Mouse (Mus musculus) liver (tissue): ENCODE results near the gene Gtf3c2.

Experiments used
- DNase-seq: peaks from one replicate; pipeline ENCODE4 v3.0.0-alpha.2; 2020; ENCODE audit warnings: mixed read lengths

Gene Gtf3c2

DNA sequence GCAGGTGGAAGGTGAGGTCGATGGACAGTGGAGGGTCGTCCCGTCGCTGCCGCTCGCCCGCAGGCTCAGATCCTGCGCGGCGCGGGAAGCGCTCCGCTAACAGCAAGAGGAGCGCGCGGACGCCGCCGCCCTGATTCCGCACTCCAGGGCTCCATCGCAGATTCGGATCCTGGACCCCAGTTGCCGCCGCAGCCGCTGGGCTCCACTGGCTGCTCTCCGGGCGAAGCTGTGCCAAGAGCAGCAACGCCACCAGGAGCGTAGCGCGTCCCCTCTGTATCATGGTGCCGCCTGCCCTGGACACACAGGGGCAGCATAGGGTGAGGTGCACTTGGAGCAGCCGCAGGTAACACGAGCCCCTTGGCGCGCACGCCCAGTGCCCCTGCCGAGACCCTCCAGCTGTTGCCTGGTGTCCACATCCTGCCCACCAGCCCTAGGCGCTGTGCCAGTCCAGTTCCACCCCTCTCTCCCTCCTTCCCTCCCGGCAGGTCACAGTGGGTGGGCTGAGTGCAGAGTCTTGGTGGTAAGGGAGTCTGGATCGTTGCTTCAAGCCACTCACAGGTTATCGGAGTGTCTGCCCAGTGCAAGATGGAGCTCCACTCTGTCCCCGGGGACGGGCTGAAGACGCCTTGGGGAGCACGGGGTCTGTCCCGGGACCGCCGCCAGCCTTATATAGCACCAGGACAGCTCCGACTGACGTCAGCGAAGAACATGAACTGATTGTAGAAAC lies 41.5 kb downstream of the Gtf3c2 start, which contains the start of gene Ucn:
Gene Ucn, minus strand, starts transcription at position 589 of the 727 bp plus-strand sequence.
- DNase-seq: no peak

DNA sequence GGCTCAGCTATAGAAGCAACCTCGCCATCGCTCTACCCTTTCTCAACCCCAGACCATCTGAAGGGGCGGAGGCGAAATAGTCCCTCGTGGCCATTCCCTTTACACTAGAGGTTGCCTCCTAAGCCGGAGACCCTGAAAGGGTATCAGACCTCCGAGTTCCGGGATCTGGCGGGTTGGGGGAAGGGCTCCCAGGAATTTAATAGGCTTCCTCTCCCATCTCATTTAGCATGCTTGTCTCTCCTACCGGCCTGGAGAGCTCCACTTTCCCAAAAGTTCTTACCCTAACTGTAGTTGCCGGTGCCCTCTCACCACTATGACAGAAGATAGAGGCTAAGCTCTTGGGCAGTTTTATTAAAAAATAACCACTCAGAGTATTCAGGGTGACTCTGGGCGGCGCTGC lies 42.3 kb downstream of the Gtf3c2 start:
- DNase-seq: no peak

DNA sequence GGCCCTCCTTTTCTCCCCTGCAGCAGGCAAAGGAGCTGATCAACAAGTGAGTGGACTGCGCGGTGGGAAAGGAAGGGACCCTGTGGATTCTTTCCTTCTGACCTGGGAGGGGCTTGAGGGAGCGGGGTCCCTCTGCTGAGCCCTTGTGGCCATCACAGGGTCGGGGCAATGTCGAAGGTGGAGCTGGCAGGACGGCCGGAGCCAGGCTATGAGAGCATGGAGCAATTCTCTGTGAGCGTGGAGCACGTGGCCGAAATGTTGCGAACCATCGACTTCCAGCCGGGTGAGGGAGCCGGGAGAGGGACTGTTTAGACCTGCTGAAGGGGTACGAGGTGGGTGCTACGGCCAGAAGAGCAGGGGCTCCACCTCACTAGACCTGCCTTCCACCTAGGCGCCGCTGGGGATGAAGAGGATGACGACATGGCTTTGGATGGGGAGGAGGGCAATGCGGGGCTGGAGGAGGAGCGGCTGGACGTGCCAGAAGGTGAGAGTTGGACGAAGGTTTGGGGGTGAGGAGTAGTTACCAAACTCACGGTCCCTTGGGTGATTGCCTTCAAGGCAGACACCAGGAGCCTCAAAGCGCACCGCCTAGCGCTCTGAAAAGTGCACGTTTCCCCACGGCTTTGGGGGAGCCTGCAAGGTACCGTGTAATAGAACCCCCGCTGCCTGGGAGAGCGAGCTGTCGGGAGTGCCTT lies 43.1 kb downstream of the Gtf3c2 start:
- DNase-seq: no peak

DNA sequence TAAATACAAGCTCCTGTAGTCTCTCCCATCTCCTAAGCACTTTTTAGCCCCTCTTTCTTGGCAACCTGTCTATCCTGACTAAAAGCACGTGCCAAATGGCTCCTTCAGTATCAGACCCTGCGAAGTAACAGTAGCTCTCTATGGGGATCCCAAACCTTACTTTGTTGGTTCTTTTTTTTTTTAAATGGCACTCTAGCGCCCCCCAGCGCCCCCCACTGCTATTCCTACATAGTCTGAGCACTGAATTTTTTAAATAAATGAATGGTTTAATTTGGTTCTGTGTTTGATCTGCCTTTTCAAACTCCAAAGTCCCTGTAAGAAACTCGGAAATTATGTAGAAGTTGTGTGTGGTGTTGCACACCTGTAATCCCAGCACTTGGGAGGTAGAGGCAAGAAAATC lies 53.9 kb downstream of the Gtf3c2 start:
- no peak for DNase-seq

DNA sequence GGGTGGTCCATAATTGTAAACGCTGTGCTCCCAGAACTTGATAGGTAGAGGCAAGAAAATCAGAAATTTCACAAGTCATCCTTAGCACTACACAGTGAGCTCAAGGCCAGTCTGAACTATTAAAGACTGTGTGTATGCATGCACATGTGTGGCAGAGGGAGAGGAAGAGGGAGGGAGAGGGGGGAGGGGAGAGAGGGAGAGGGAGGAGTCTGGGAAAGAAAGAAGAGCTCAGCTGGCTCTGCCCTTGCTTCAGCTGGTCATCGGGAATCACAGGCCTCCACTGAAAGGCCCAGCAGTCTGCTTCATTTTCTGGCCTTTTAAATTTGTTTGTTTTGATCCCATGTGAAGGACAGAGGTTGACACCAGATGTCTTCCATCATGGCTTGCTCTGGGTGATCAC lies 56.5 kb downstream of the Gtf3c2 start:
- no peak for DNase-seq

DNA sequence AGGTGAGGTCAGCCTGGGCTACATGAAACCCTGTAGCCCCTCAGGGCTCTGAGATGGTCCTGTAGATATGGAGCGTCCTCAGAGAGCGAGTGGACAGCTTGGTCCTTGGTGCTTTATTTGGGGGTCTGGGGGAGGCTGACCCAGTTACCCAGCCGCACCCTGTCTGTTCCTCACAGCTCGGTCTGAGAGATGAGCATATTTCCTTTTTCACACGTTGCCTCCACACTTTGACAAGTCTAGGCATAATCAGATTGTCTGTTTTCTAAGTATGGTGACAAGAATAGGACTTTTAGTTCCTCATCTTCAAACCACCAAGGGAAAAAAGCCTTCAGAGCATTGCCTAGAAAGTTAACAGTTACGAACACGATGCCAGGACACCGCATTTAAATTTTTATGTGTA lies 58.8 kb downstream of the Gtf3c2 start:
- no peak for DNase-seq

DNA sequence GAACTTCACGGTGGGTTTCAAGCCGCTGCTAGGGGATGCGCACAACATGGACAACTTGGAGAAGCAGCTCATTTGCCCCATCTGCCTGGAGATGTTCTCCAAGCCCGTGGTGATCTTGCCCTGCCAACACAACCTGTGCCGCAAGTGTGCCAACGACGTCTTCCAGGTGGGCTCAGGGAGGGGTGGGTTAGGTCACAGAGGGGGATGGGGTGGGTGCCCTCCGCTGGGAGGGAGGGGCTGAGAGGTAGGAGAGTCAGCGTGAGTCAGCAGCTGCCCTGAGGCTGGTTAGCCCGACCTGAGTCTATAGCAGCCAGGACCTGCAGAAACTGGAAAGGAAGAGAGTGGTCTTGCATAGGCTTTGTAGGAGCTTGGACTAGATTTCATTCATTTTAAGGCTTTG lies 63.0 kb downstream of the Gtf3c2 start:
- no peak for DNase-seq

DNA sequence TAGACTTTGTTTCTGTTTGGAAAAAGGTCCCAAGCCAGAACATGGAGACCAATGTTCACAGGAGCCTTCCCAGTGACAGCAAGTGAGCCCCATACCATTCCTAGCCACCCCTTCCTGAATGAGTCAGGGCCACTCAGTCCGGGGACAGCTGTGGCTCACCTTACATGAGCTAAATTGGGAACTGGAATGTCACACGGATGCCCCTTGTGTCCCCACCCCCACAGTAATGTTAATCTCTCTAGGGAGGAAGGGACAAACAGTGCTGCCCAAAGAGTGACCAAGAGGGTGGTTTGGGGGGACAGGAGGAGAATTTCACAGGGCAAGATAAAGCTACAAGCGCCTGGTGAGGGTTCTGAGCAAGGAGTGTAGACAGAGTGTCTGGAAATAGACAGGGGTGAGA lies 63.6 kb downstream of the Gtf3c2 start, which contains the start of gene Trim54:
Gene Trim54, plus strand, starts transcription at position 359 of the 400 bp plus-strand sequence.
- no peak for DNase-seq

DNA sequence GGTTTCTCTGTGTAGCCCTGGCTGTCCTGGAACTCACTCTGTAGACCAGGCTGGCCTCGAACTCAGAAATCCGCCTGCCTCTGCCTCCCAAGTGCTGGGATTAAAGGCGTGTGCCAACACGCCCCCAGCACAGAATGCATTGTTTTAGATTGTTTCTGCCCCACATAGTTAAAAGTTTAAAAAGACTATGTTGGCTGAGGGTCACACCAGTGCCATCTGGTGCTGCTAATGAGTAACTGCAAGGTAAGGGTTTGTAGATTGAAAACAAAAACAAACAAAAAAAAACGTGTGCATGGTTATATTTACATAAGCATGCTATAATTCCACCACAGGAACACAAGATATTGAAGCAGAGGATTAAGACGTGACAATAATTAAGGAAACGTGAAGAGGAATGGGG lies 69.2 kb downstream of the Gtf3c2 start:
- no peak for DNase-seq

DNA sequence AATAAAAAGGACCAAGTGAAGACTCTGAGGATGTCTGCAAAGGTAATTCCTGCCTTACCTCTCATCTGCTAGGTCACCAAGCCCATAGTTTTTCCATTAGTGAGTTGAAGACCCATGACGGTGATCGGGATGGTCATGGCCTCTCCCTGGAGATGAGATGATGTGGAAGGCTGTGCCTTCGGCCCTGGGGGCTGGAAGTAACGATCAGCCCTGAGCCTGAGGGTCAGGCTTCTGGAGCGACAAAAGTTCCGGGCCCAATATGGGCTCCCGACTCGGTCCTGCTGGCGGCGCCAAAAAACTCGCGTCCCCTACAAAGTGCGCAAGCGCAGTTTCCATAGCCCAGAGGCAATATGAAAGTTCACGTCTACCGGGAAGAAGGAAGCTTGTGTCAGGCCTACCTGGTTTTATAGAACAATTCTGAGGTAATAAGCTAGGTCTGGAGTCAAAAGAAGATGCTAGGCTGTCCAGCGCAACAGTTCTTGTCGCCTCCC lies 71.9 kb downstream of the Gtf3c2 start, which contains the start of gene Slc30a3:
Gene Slc30a3, minus strand, starts transcription at position 238 of the 491 bp plus-strand sequence.
- DNase-seq: no peak
